Mouse (Mus musculus) liver, embryonic 12.5 days (tissue): ENCODE measurements around the gene Apoa1. TPM values are rescaled to one million over a fixed set of nuclear protein-coding genes. Genes with fewer than 3 reads are reported as not detected.

Experiments
- ATAC-seq: fragments of 200-750 bp; cut with Nextera tagmentation; 2 replicates; pipeline ENCODE4 v1.8.0; 2017; ENCODE audit warnings: moderate number of reproducible peaks, mild to moderate bottlenecking, moderate library complexity
- H3K27ac ChIP-seq: fragments of 300-500 bp; sonication (generic); 2 replicates; pipeline ENCODE4 v1.5.1; 2016; ENCODE audit warnings: mild to moderate bottlenecking
- H3K27me3 ChIP-seq: fragments of 300-500 bp; sonication (generic); replicated peaks from 2 replicates; pipeline ENCODE4 v1.6.1; 2016; ENCODE audit warnings: mild to moderate bottlenecking, moderate library complexity
- H3K36me3 ChIP-seq: fragments of 300-500 bp; sonication (generic); 2 replicates; pipeline ENCODE4 v1.6.1; 2016; ENCODE audit warnings: mild to moderate bottlenecking, moderate library complexity
- H3K4me1 ChIP-seq: fragments of 300-500 bp; sonication (generic); 2 replicates; pipeline ENCODE4 v1.6.1; 2016
- H3K4me2 ChIP-seq: fragments of 300-500 bp; sonication (generic); 2 replicates; pipeline ENCODE4 v1.6.1; 2016; ENCODE audit warnings: mild to moderate bottlenecking, moderate library complexity
- H3K4me3 ChIP-seq: fragments of 300-500 bp; sonication (generic); 2 replicates; pipeline ENCODE4 v1.5.1; 2016; ENCODE audit warnings: mild to moderate bottlenecking, moderate library complexity
- H3K9ac ChIP-seq: fragments of 300-500 bp; sonication (generic); 2 replicates; pipeline ENCODE4 v1.6.1; 2016; ENCODE audit warnings: mild to moderate bottlenecking, moderate library complexity
- H3K9me3 ChIP-seq: fragments of 300-500 bp; sonication (generic); replicated peaks from 2 replicates; pipeline ENCODE4 v1.6.1; 2016; ENCODE audit warnings: mild to moderate bottlenecking, moderate library complexity
- WGBS: fragments of 180-500 bp; shearing (Covaris S2); methylation state at CpG from one replicate; pipeline ENCODE4 v1.1.7; 2016; ENCODE audit not compliant: insufficient replicate concordance; 5-methylcytosine and 5-hydroxymethylcytosine counted together
- polyA plus RNA-seq: library from polyadenylated mRNA; unstranded; fragments of >200 nt; fragmentation: Nextera tagmentation; extraction: Ambion mirVana; gene quantifications from 2 replicates; pipeline ENCODE4 v1.2.1, GENCODE M21; 2016

Gene Apoa1
- polyA plus RNA-seq, 1 experiment from 2014 or later, result 1,440 TPM

DNA sequence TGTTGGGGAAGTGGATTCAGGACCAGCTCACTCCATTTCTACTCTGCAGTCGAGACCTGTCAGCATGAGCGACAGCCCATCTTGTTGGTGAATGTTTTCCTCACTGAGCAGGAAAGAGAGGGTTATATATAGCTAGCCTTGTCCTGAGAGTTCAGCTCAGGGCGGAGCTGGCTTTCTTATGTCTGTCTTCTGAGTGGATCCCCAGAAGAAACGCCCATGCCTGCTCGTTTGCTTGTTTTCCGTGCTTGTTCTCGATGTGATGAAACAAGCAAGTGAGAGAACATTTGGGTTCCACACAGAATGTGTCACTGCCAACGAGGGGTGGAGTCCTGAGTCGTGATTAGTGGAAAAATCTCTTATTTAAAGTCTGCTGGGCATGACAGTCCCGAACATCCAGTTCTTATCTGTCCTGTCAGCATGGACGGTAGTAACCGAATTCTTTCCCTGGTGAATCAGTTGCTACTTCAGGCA, 31.6 kb upstream of the Apoa1 start:
- no peak for ATAC-seq
- H3K4me1 ChIP-seq, result peaks cover 20% of the 10 kb centered on the region
- H3K9me3 ChIP-seq, result no peaks in the 10 kb centered on the region
- H3K27ac ChIP-seq, result no peak overlapping the region
- no peak overlapping the region for H3K4me3 ChIP-seq
- 31% methylated on average over 12 of the region's 12 CpGs for WGBS
- peaks cover 79% of the 10 kb centered on the region for H3K36me3 ChIP-seq
- H3K27me3 ChIP-seq, result no peaks in the 10 kb centered on the region
- H3K4me2 ChIP-seq, result peak overlapping the region; percentile 14; the same call in 1 of the 2 replicates
- H3K9ac ChIP-seq, result no peak overlapping the region

DNA sequence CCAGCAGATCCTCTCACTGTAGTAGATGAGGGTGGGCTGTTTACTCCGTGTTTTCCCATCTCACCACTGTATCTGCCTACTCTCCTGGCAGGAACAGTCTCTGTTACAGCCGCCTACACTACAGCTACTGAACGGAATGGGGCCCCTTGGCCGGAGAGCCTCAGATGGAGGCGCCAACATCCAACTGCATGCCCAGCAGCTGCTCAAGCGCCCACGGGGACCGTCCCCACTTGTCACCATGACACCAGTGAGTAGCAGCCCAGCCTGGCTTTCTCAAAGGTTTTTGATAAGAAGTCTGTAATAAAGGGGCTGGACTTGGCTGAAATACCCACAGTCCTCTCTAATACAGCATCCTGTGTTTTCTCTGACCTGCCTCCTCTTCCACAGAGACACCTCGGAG, 29.9 kb upstream of the Apoa1 start:
- Histone ChIP-seq H3K9ac (no peak overlapping the region), H3K4me3 (no peak overlapping the region), H3K9me3 (no peaks in the 10 kb centered on the region), H3K4me1 (peaks cover 37% of the 10 kb centered on the region), H3K4me2 (no peak overlapping the region), H3K27ac (no peak overlapping the region), H3K27me3 (no peaks in the 10 kb centered on the region), H3K36me3 (peaks cover 85% of the 10 kb centered on the region)
- 74% methylated on average over 9 of the region's 9 CpGs for WGBS
- no peak for ATAC-seq

GRCm38 (mm10) chr9:46198936-46199335, 29.4 kb upstream of the Apoa1 start:
- Histone ChIP-seq H3K36me3 (peaks cover 82% of the 10 kb centered on the region), H3K4me2 (no peak overlapping the region), H3K4me3 (no peak overlapping the region), H3K27ac (no peak overlapping the region), H3K9ac (no peak overlapping the region), H3K9me3 (no peaks in the 10 kb centered on the region), H3K27me3 (no peaks in the 10 kb centered on the region), H3K4me1 (peaks cover 38% of the 10 kb centered on the region)
- ATAC-seq, result no peak
- 74% methylated on average over 7 of the region's 7 CpGs for WGBS

GRCm38 (mm10) chr9:46199609-46200008, 28.8 kb upstream of the Apoa1 start:
- Histone ChIP-seq H3K4me1 (peaks cover 38% of the 10 kb centered on the region), H3K27ac (no peak overlapping the region), H3K4me2 (no peak overlapping the region), H3K36me3 (peaks cover 82% of the 10 kb centered on the region), H3K9me3 (no peaks in the 10 kb centered on the region), H3K9ac (no peak overlapping the region), H3K4me3 (no peak overlapping the region), H3K27me3 (no peaks in the 10 kb centered on the region)
- WGBS, result 68% methylated on average over 2 of the region's 2 CpGs
- ATAC-seq, result no peak

GRCm38 (mm10) chr9:46206834-46207500, 21.4 kb upstream of the Apoa1 start:
- Histone ChIP-seq H3K4me3 (no peak overlapping the region), H3K4me2 (no peak overlapping the region; the same call in 1 of the 2 replicates), H3K9me3 (no peaks in the 10 kb centered on the region), H3K9ac (no peak overlapping the region), H3K4me1 (peaks cover 52% of the 10 kb centered on the region), H3K36me3 (peaks cover 69% of the 10 kb centered on the region), H3K27me3 (no peaks in the 10 kb centered on the region), H3K27ac (peak overlapping the region; percentile 50)
- ATAC-seq, result peak; percentile 77
- WGBS, result 22% methylated on average over 10 of the region's 10 CpGs

- Histone ChIP-seq H3K27me3 (no peaks in the 10 kb centered on the region), H3K9me3 (no peaks in the 10 kb centered on the region), H3K4me1 (peaks cover 51% of the 10 kb centered on the region), H3K9ac (no peak overlapping the region), H3K4me3 (no peak overlapping the region), H3K36me3 (peaks cover 70% of the 10 kb centered on the region), H3K4me2 (no peak overlapping the region; the same call in 1 of the 2 replicates), H3K27ac (peak overlapping the region; percentile 50)
- no peak for ATAC-seq
- 73% methylated on average over 6 of the region's 6 CpGs for WGBS
These were observed 20.9 kb upstream of the Apoa1 start for GRCm38 (mm10) chr9:46207501-46207869.

DNA sequence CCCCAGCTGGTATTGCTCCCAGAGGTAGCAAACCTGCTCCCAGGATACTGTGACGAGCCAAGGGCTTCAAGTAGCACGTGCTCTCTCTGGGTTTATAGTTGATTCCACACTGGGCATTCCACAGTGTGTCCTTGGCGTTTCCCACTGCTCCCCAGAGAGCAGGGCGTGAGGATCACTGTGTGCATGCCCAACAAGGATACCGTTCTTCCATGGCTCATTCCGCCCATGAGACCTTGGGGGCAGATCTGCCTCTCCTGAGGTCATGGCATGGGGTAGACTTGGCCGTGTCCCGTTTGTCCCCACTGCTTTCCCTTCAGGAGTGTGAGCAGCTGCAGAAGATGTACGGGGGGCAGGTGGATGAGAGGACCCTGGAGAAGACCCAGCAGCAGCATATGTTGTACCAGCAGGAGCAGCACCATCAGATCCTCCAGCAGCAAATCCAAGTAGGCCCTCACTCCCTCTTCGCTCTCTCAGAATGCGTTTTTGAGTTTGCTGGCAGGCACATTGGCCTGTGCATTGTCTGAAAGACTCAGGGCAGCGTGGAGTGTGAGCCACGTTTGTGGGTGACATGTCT, 19.9 kb upstream of the Apoa1 start:
- Histone ChIP-seq H3K27ac (no peak overlapping the region), H3K9me3 (no peaks in the 10 kb centered on the region), H3K4me2 (no peak overlapping the region), H3K27me3 (no peaks in the 10 kb centered on the region), H3K4me1 (peaks cover 45% of the 10 kb centered on the region), H3K36me3 (peaks cover 79% of the 10 kb centered on the region), H3K4me3 (no peak overlapping the region), H3K9ac (no peak overlapping the region)
- no peak for ATAC-seq
- 81% methylated on average over 13 of the region's 13 CpGs for WGBS

- Histone ChIP-seq H3K9me3 (no peaks in the 10 kb centered on the region), H3K36me3 (peaks cover 65% of the 10 kb centered on the region), H3K4me3 (no peak overlapping the region), H3K4me2 (no peak overlapping the region), H3K4me1 (peaks cover 56% of the 10 kb centered on the region), H3K27ac (no peak overlapping the region), H3K27me3 (no peaks in the 10 kb centered on the region), H3K9ac (no peak overlapping the region)
- 88% methylated on average over 12 of the region's 12 CpGs for WGBS
- ATAC-seq, result no peak
These were observed 17.9 kb upstream of the Apoa1 start for GRCm38 (mm10) chr9:46210473-46210872.

- peaks cover 55% of the 10 kb centered on the region for H3K4me1 ChIP-seq
- H3K36me3 ChIP-seq, result peaks cover 43% of the 10 kb centered on the region
- H3K9me3 ChIP-seq, result no peaks in the 10 kb centered on the region
- no peak overlapping the region for H3K9ac ChIP-seq
- ATAC-seq, result no peak
- WGBS, result 85% methylated on average over 4 of the region's 4 CpGs
- no peak overlapping the region for H3K27ac ChIP-seq
- H3K4me3 ChIP-seq, result no peak overlapping the region
- no peaks in the 10 kb centered on the region for H3K27me3 ChIP-seq
- H3K4me2 ChIP-seq, result no peak overlapping the region
These were observed 14.1 kb upstream of the Apoa1 start for GRCm38 (mm10) chr9:46214276-46214675.

GRCm38 (mm10) chr9:46214946-46215337, 13.4 kb upstream of the Apoa1 start:
- Histone ChIP-seq H3K9me3 (no peaks in the 10 kb centered on the region), H3K9ac (peak overlapping the region; percentile 32; the same call in 1 of the 2 replicates), H3K27ac (peak overlapping the region; percentile 75), H3K4me2 (peak overlapping the region; percentile 44), H3K36me3 (peaks cover 45% of the 10 kb centered on the region), H3K27me3 (no peaks in the 10 kb centered on the region), H3K4me3 (no peak overlapping the region), H3K4me1 (peaks cover 55% of the 10 kb centered on the region)
- 67% methylated on average over 10 of the region's 10 CpGs for WGBS
- ATAC-seq, result no peak

GRCm38 (mm10) chr9:46215338-46216322, 12.8 kb upstream of the Apoa1 start:
- H3K9me3 ChIP-seq, result no peaks in the 10 kb centered on the region
- H3K36me3 ChIP-seq, result peaks cover 45% of the 10 kb centered on the region
- H3K4me1 ChIP-seq, result peaks cover 55% of the 10 kb centered on the region
- H3K27me3 ChIP-seq, result no peaks in the 10 kb centered on the region
- H3K4me2 ChIP-seq, result peak overlapping the region; percentile 44
- peak overlapping the region; percentile 32; the same call in 1 of the 2 replicates for H3K9ac ChIP-seq
- peak overlapping the region; percentile 75 for H3K27ac ChIP-seq
- WGBS, result 11% methylated on average over 11 of the region's 11 CpGs
- ATAC-seq, result peak; percentile 73
- H3K4me3 ChIP-seq, result no peak overlapping the region
